Mouse (Mus musculus) ES-E14 (cell line): ENCODE measurements around the gene 2310009B15Rik.

Source experiments
- MAFK ChIP-seq: IDR thresholded peaks from 2 replicates; pipeline ENCODE4 v1.6.1; 2014; ENCODE audit warnings: mild to moderate bottlenecking, low read depth, low read length, inconsistent platforms; ENCODE audit not compliant: insufficient read depth
- ZNF384 ChIP-seq: IDR thresholded peaks from 2 replicates; pipeline ENCODE4 v1.6.1; 2012; ENCODE audit warnings: low read depth, low read length, inconsistent platforms

DNA sequence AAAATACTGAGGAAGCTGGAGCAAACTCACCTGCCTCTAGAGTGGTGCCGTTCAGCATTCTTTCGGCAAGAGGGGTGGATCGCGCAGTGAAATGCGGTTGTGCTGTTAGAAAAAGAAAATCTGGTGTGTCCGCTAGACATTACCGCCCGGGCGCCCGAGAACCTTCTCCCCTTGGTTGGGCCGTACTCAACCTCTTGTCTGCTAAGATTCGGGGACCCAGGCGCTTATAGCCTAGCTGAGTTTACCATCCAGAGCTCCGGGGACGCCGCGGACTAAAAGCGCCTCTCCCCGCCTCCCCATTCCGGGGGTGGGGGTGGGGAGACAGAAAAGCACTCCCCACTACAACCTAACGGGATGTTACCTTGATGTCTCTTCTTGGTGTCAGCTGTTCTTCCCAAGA lies 9.5 kb downstream of the 2310009B15Rik start:
- no peak for TF ChIP-seq MAFK
- no peak for TF ChIP-seq ZNF384
